Mouse (Mus musculus): ENCODE data around the gene Rer1.

DNA sequence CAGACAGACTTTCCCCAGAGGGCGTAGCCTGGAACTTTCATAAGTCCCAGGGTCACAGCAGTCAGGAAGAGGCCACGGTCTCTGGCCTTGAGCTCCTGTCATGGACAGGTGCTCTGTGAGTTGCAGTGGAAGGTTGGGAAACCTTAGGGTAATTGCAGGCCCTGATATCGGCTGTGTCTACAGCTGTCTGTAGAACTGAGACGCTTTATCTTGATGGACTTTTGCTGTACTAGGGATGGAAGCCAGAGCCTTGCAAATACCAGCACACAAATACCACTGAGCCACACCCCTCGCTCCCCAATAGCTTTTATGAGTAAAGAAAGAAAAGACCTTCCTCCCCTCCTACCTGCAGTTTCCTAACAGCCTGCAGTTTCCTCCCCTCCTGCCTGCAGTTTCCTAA is 34.4 kb upstream of the Rer1 start:
- TF ChIP-seq CTCF (IDR thresholded peaks at IDR 0.05; ENCODE audit: low read depth) = no peak
- no peak for TF ChIP-seq EP300 (IDR thresholded peaks at IDR 0.05; ENCODE audit: low read depth)

Data from heart, postnatal 0 days (tissue).